Mouse (Mus musculus) limb, embryonic 12.5 days (tissue): ENCODE measurements at regions not wholly inside any gene's neighbourhood (a gene's known extent, or its start where the extent isn't known, plus 50 kb on each side); places are given as distances from the start of the nearest gene placed in this dataset.

Experiments
- ATAC-seq: fragments of 200-750 bp; cut with Nextera tagmentation; 2 replicates; pipeline ENCODE4 v1.8.0; 2017; ENCODE audit warnings: low read depth, moderate TSS enrichment; ENCODE audit not compliant: insufficient number of reproducible peaks, insufficient read depth, low FRiP score, low TSS enrichment
- H3K27ac ChIP-seq: fragments of 300-500 bp; sonication (generic); 2 replicates; pipeline ENCODE4 v1.5.1; 2016; ENCODE audit warnings: mild to moderate bottlenecking, moderate library complexity
- H3K27me3 ChIP-seq: fragments of 300-500 bp; sonication (generic); 2 replicates; pipeline ENCODE4 v1.6.1; 2016; ENCODE audit warnings: mild to moderate bottlenecking, moderate library complexity
- H3K36me3 ChIP-seq: fragments of 300-500 bp; sonication (generic); 2 replicates; pipeline ENCODE4 v1.6.1; 2016; ENCODE audit warnings: mild to moderate bottlenecking, moderate library complexity
- H3K4me1 ChIP-seq: fragments of 300-500 bp; sonication (generic); replicated peaks from 2 replicates; pipeline ENCODE4 v1.6.1; 2016
- H3K4me2 ChIP-seq: fragments of 300-500 bp; sonication (generic); 2 replicates; pipeline ENCODE4 v1.6.1; 2016; ENCODE audit warnings: mild to moderate bottlenecking, moderate library complexity
- H3K4me3 ChIP-seq: fragments of 300-500 bp; sonication (generic); replicated peaks from 2 replicates; pipeline ENCODE4 v1.5.1; 2016; ENCODE audit warnings: mild to moderate bottlenecking
- H3K9ac ChIP-seq: fragments of 300-500 bp; sonication (generic); replicated peaks from 2 replicates; pipeline ENCODE4 v1.6.1; 2016; ENCODE audit warnings: mild to moderate bottlenecking, moderate library complexity
- H3K9me3 ChIP-seq: fragments of 300-500 bp; sonication (generic); 2 replicates; pipeline ENCODE4 v1.6.1; 2016; ENCODE audit warnings: mild to moderate bottlenecking, moderate library complexity
- WGBS: fragments of 180-500 bp; shearing (Covaris S2); methylation state at CpG from one replicate; pipeline ENCODE4 v1.1.7; 2016; 5-methylcytosine and 5-hydroxymethylcytosine counted together

- no peak overlapping the region for H3K27ac ChIP-seq
- H3K27me3 ChIP-seq, result no peaks in the 10 kb centered on the region
- no peaks in the 10 kb centered on the region for H3K36me3 ChIP-seq
- peaks cover 9% of the 10 kb centered on the region for H3K4me1 ChIP-seq
- no peak overlapping the region for H3K4me2 ChIP-seq
- 55% methylated on average over 7 of the region's 7 CpGs for WGBS
- ATAC-seq, result no peak
- H3K9ac ChIP-seq, result no peak overlapping the region
- no peaks in the 10 kb centered on the region for H3K9me3 ChIP-seq
- H3K4me3 ChIP-seq, result no peak overlapping the region
Measured at GRCm38 (mm10) chr13:44381721-44382450, 347.4 kb upstream of the Jarid2 start.

- WGBS, result 34% methylated on average over 11 of the region's 11 CpGs
- 0 out of 2 replicates have a peak overlapping the region, but pooled peaks have one; percentile 0 for H3K27ac ChIP-seq
Measured at GRCm38 (mm10) chr13:44383322-44383721, 346.0 kb upstream of the Jarid2 start.

GRCm38 (mm10) chr13:44386767-44387166, 342.5 kb upstream of the Jarid2 start:
- peak overlapping the region; percentile 53; the same call in 1 of the 2 replicates for H3K27ac ChIP-seq

More at GRCm38 (mm10) chr13:44383322-44383721, 346.0 kb upstream of the Jarid2 start:
- Histone ChIP-seq H3K9ac (no peak overlapping the region), H3K4me2 (no peak overlapping the region), H3K9me3 (no peaks in the 10 kb centered on the region), H3K27me3 (no peaks in the 10 kb centered on the region), H3K4me1 (peaks cover 15% of the 10 kb centered on the region), H3K4me3 (no peak overlapping the region), H3K36me3 (no peaks in the 10 kb centered on the region)
- ATAC-seq, result no peak

GRCm38 (mm10) chr13:44389696-44390095, 339.6 kb upstream of the Jarid2 start:
- Histone ChIP-seq H3K4me3 (no peak overlapping the region), H3K9me3 (no peaks in the 10 kb centered on the region), H3K9ac (no peak overlapping the region), H3K27ac (no peak overlapping the region), H3K27me3 (no peaks in the 10 kb centered on the region), H3K36me3 (no peaks in the 10 kb centered on the region), H3K4me1 (peaks cover 6% of the 10 kb centered on the region), H3K4me2 (no peak overlapping the region)
- no peak for ATAC-seq
- 89% methylated on average over 5 of the region's 5 CpGs for WGBS

More at GRCm38 (mm10) chr13:44386767-44387166, 342.5 kb upstream of the Jarid2 start:
- Histone ChIP-seq H3K9ac (no peak overlapping the region), H3K36me3 (no peaks in the 10 kb centered on the region), H3K27me3 (no peaks in the 10 kb centered on the region), H3K4me1 (peaks cover 15% of the 10 kb centered on the region), H3K4me2 (no peak overlapping the region), H3K4me3 (no peak overlapping the region), H3K9me3 (no peaks in the 10 kb centered on the region)
- ATAC-seq, result peak; percentile 63; the same call in 1 of the 2 replicates
- WGBS, result 25% methylated on average over 8 of the region's 8 CpGs

GRCm38 (mm10) chr13:44390666-44391390, 338.4 kb upstream of the Jarid2 start:
- WGBS, result 89% methylated on average over 9 of the region's 9 CpGs
- no peak overlapping the region for H3K27ac ChIP-seq
- H3K27me3 ChIP-seq, result no peaks in the 10 kb centered on the region
- no peak for ATAC-seq
- H3K4me3 ChIP-seq, result no peak overlapping the region
- H3K4me2 ChIP-seq, result no peak overlapping the region
- H3K9me3 ChIP-seq, result no peaks in the 10 kb centered on the region
- no peaks in the 10 kb centered on the region for H3K36me3 ChIP-seq
- H3K4me1 ChIP-seq, result peaks cover 6% of the 10 kb centered on the region
- H3K9ac ChIP-seq, result no peak overlapping the region

GRCm38 (mm10) chr13:44394016-44394415, 335.3 kb upstream of the Jarid2 start:
- Histone ChIP-seq H3K9ac (no peak overlapping the region), H3K4me3 (no peak overlapping the region), H3K36me3 (no peaks in the 10 kb centered on the region), H3K9me3 (no peaks in the 10 kb centered on the region), H3K4me1 (peaks cover 10% of the 10 kb centered on the region), H3K4me2 (no peak overlapping the region), H3K27me3 (no peaks in the 10 kb centered on the region), H3K27ac (no peak overlapping the region)
- 90% methylated on average over 5 of the region's 5 CpGs for WGBS
- ATAC-seq, result no peak

- Histone ChIP-seq H3K27me3 (no peaks in the 10 kb centered on the region), H3K4me3 (no peak overlapping the region), H3K36me3 (no peaks in the 10 kb centered on the region), H3K9ac (no peak overlapping the region), H3K4me2 (no peak overlapping the region), H3K4me1 (peaks cover 28% of the 10 kb centered on the region), H3K27ac (peak overlapping the region; percentile 82), H3K9me3 (no peaks in the 10 kb centered on the region)
- no peak for ATAC-seq
- 67% methylated on average over 15 of the region's 15 CpGs for WGBS
Measured at GRCm38 (mm10) chr13:44398613-44399369, 330.5 kb upstream of the Jarid2 start.

GRCm38 (mm10) chr13:44399370-44399685, 329.9 kb upstream of the Jarid2 start:
- H3K4me1 ChIP-seq, result peaks cover 29% of the 10 kb centered on the region
- ATAC-seq, result 0 out of 2 replicates have a peak, but pooled peaks have one; percentile 20
- H3K27me3 ChIP-seq, result no peaks in the 10 kb centered on the region
- 58% methylated on average over 3 of the region's 4 CpGs for WGBS
- H3K9ac ChIP-seq, result no peak overlapping the region
- no peaks in the 10 kb centered on the region for H3K36me3 ChIP-seq
- H3K4me2 ChIP-seq, result no peak overlapping the region
- no peak overlapping the region for H3K4me3 ChIP-seq
- H3K9me3 ChIP-seq, result no peaks in the 10 kb centered on the region
- peak overlapping the region; percentile 82 for H3K27ac ChIP-seq

GRCm38 (mm10) chr13:44399831-44400321, 329.4 kb upstream of the Jarid2 start:
- WGBS, result 36% methylated on average over 7 of the region's 7 CpGs
- Histone ChIP-seq H3K9ac (no peak overlapping the region), H3K36me3 (no peaks in the 10 kb centered on the region), H3K4me1 (peaks cover 33% of the 10 kb centered on the region), H3K27ac (peak overlapping the region; percentile 82), H3K27me3 (no peaks in the 10 kb centered on the region), H3K9me3 (no peaks in the 10 kb centered on the region), H3K4me2 (no peak overlapping the region), H3K4me3 (no peak overlapping the region)
- peak; percentile 81 for ATAC-seq

GRCm38 (mm10) chr13:44404010-44404575, 325.2 kb upstream of the Jarid2 start:
- Histone ChIP-seq H3K36me3 (no peaks in the 10 kb centered on the region), H3K27me3 (no peaks in the 10 kb centered on the region), H3K9ac (no peak overlapping the region), H3K4me1 (peaks cover 26% of the 10 kb centered on the region), H3K4me2 (no peak overlapping the region), H3K9me3 (no peaks in the 10 kb centered on the region), H3K27ac (0 out of 2 replicates have a peak overlapping the region, but pooled peaks have one; percentile 12), H3K4me3 (no peak overlapping the region)
- ATAC-seq, result no peak
- 81% methylated on average over 8 of the region's 8 CpGs for WGBS

- no peak overlapping the region for H3K27ac ChIP-seq
Measured at GRCm38 (mm10) chr13:44407307-44407706, 322.0 kb upstream of the Jarid2 start.

More at GRCm38 (mm10) chr13:44407307-44407706, 322.0 kb upstream of the Jarid2 start:
- peaks cover 17% of the 10 kb centered on the region for H3K4me1 ChIP-seq
- H3K4me3 ChIP-seq, result no peak overlapping the region
- H3K9me3 ChIP-seq, result no peaks in the 10 kb centered on the region
- H3K27me3 ChIP-seq, result no peaks in the 10 kb centered on the region
- WGBS, result 79% methylated on average over 2 of the region's 2 CpGs
- no peak overlapping the region for H3K4me2 ChIP-seq
- no peaks in the 10 kb centered on the region for H3K36me3 ChIP-seq
- H3K9ac ChIP-seq, result no peak overlapping the region
- no peak for ATAC-seq
